In the genomic region with DNA sequence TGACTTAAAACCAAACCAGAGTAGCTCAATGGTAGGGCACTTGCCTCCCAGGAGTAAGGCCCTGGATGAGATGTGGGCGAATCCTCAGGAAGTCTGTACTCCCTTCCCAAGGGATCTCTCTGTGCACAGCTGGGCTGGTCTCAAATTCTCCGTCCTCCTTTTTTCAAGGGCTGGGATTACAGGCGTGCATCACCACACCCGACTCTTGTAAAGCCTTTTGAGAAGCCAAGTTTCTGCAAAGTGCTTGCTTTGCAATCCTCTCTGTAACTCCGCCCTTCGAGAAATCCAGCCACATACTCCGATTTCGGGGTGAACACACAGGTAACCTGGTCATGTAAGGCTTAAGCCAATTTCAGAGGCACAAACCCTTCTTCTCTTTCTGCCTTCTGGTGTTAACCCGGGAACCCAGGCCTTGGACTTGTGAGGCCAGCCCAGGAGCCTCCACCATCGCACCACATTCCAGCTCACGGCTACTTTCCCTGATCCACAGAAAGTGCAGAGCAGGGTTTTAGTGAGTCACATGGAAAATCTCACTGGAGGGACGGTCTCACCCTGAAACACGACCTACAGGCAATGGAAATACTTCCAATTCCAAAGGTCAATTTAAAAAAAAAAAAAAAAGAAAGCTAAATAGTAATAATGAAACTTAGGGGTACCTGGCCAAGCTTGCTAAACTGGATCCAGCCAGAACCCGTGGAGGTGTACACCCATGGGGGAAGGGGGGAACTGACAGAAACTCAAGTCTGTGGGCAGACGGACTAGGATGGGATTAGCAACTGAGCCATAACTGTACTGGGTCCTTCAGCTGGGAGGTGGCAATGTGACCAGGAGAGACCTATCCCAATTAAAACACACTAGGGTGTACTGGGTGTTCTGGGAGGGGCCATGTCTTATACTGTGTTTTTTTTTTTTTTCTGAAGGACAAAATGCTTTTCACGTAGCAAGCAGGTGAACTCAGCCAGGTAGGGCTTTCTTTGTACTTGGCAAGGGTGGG, we compare ENCODE assay signal across 9 mouse cellular contexts. TPM values are rescaled to one million over a fixed set of nuclear protein-coding genes. Genes with fewer than 3 reads are reported as not detected.
DNase-seq lines count a peak whose midpoint lies in the region; ATAC-seq and TF ChIP-seq lines count a peak whose summit lies in the region.
"Had no signal": no experiment of that assay in that cellular context is flagged by ENCODE, and none has a peak within 500 bp of the region (broad histone marks: within the 10 kb centered on the region; RNA-seq: fewer than 3 reads in every experiment).

No protein-coding gene starts in this region.

- no peak overlapping the region for H3K4me2 ChIP-seq in embryonic facial prominence, embryonic 14.5 days (ENCODE audit: low read depth, low read length)
- H3K4me2 ChIP-seq in stomach, postnatal 0 days (replicated peaks; ENCODE audit: low read depth): peak overlapping the region; percentile 31

- peak overlapping the region; percentile 70 for H3K27ac ChIP-seq in embryonic facial prominence, embryonic 14.5 days (replicated peaks; ENCODE audit: low read depth, low read length)
- H3K27ac ChIP-seq in stomach, postnatal 0 days (replicated peaks): peak overlapping the region; percentile 87
- H3K27ac ChIP-seq in forebrain, embryonic 10.5 days: no peak overlapping the region

- DNase-seq in embryonic facial prominence, embryonic 14.5 days (ENCODE audit: low spot score): peak; percentile 72
- peak; percentile 70 to 83 for DNase-seq in lung, adult 18-20 months
- DNase-seq in stomach, postnatal 0 days (ENCODE audit: low spot score): peak; percentile 63
- no peak for DNase-seq in left cerebral cortex, adult 9 months (ENCODE audit: low spot score in 2 of 2)
- no peak for DNase-seq in forebrain, embryonic 10.5 days (ENCODE audit: extremely low spot score, low spot score)
- DNase-seq: layer of hippocampus, postnatal 36 days had no signal

- no peak for ATAC-seq in megakaryocyte, adult 5-6 weeks (ENCODE audit: poor library complexity, severe bottlenecking)
- ATAC-seq in embryonic facial prominence, embryonic 14.5 days (ENCODE audit: low read depth): peak; percentile 38
- peak; percentile 49 for ATAC-seq in stomach, postnatal 0 days (ENCODE audit: low FRiP score, low TSS enrichment)
- no peak for ATAC-seq in inflammation-experienced regulatory T-cells, adult 6 months

- no peak for TF ChIP-seq CTCF in stomach, postnatal 0 days (IDR thresholded peaks at IDR 0.05; ENCODE audit: low read depth)

- peak overlapping the region; percentile 72 for H3K4me3 ChIP-seq in megakaryocyte, embryonic 14.5 days (replicated peaks)
- H3K4me3 ChIP-seq in embryonic facial prominence, embryonic 14.5 days (ENCODE audit: low read depth, low read length): no peak overlapping the region
- H3K4me3 ChIP-seq in stomach, postnatal 0 days (ENCODE audit: low read depth, low read length): 0 out of 2 replicates have a peak overlapping the region, but pooled peaks have one; percentile 0
- no peak overlapping the region for H3K4me3 ChIP-seq in forebrain, embryonic 10.5 days

- no peaks in the 10 kb centered on the region for H3K9me3 ChIP-seq in megakaryocyte, embryonic 14.5 days
- H3K9me3 ChIP-seq in embryonic facial prominence, embryonic 14.5 days (ENCODE audit: control insufficient read depth, low read length): no peaks in the 10 kb centered on the region
- H3K9me3 ChIP-seq in stomach, postnatal 0 days (ENCODE audit: control insufficient read depth, low read length): no peaks in the 10 kb centered on the region
- no peaks in the 10 kb centered on the region for H3K9me3 ChIP-seq in forebrain, embryonic 10.5 days

- peaks cover 89% of the 10 kb centered on the region for H3K36me3 ChIP-seq in megakaryocyte, embryonic 14.5 days (replicated peaks; ENCODE audit: low read length)
- no peaks in the 10 kb centered on the region for H3K36me3 ChIP-seq in embryonic facial prominence, embryonic 14.5 days (ENCODE audit: control insufficient read depth, insufficient read depth, low read length)
- H3K36me3 ChIP-seq in stomach, postnatal 0 days (ENCODE audit: control insufficient read depth, insufficient read depth, low read length): no peaks in the 10 kb centered on the region
- no peaks in the 10 kb centered on the region for H3K36me3 ChIP-seq in forebrain, embryonic 10.5 days (replicated peaks)

- peaks cover 100% of the 10 kb centered on the region for H3K4me1 ChIP-seq in megakaryocyte, embryonic 14.5 days
- peaks cover 54% of the 10 kb centered on the region for H3K4me1 ChIP-seq in embryonic facial prominence, embryonic 14.5 days (ENCODE audit: control insufficient read depth, insufficient read depth, low read length)
- peaks cover 24% of the 10 kb centered on the region for H3K4me1 ChIP-seq in stomach, postnatal 0 days (replicated peaks; ENCODE audit: control insufficient read depth, insufficient read depth)
- peaks cover 57% of the 10 kb centered on the region for H3K4me1 ChIP-seq in forebrain, embryonic 10.5 days

- no peak for TF ChIP-seq EP300 in stomach, postnatal 0 days (optimal IDR thresholded peaks at IDR 0.05)

- H3K9ac ChIP-seq in embryonic facial prominence, embryonic 14.5 days (ENCODE audit: low read depth, low read length): no peak overlapping the region
- H3K9ac ChIP-seq in stomach, postnatal 0 days (ENCODE audit: low read length): peak overlapping the region; percentile 8; the same call in 1 of the 2 replicates

- no peaks in the 10 kb centered on the region for H3K27me3 ChIP-seq in megakaryocyte, embryonic 14.5 days (replicated peaks)
- H3K27me3 ChIP-seq in embryonic facial prominence, embryonic 14.5 days (replicated peaks; ENCODE audit: control insufficient read depth, insufficient read depth, low read length): no peaks in the 10 kb centered on the region
- no peaks in the 10 kb centered on the region for H3K27me3 ChIP-seq in stomach, postnatal 0 days (ENCODE audit: control insufficient read depth, insufficient read depth, low read length)
- H3K27me3 ChIP-seq in forebrain, embryonic 10.5 days (ENCODE audit: poor library complexity, severe bottlenecking): no peaks in the 10 kb centered on the region

- WGBS in embryonic facial prominence, embryonic 14.5 days: 60% methylated on average over 16 of the region's 16 CpGs
- 47% methylated on average over 16 of the region's 16 CpGs for WGBS in stomach, postnatal 0 days
- WGBS in forebrain, embryonic 10.5 days: 84% methylated on average over 16 of the region's 16 CpGs

RNA-seq across cellular contexts. Expression of gene Cd9, which starts 16.2 kb away (rescaled TPM):
- polyA plus RNA-seq in megakaryocyte, embryonic 14.5 days (2012; ENCODE audit: insufficient read depth, low replicate concordance): 24.2 and 52.6 TPM in 2 replicates
- total RNA-seq in megakaryocyte, adult 5-6 weeks (2015): 100 and 106 TPM in 2 replicates
- total RNA-seq in megakaryocyte, adult 5-6 weeks (2017): 65.5 and 74.0 TPM in 2 replicates
- 241 and 245 TPM in 2 replicates for polyA plus RNA-seq in embryonic facial prominence, embryonic 14.5 days (2014; fragmentation: Nextera tagmentation; extraction: Ambion mirVana)
- 487 and 500 TPM in 2 replicates for polyA plus RNA-seq in stomach, postnatal 0 days (2015; fragmentation: Nextera tagmentation; extraction: Ambion mirVana)
- 100 to 1,000 TPM; 101 to 147 (median 147) TPM for polyA plus RNA-seq in inflammation-experienced regulatory T-cells, adult 6 months (2017; shearing (Covaris generic))
- 35.3 and 38.2 TPM in 2 replicates for polyA plus RNA-seq in forebrain, embryonic 10.5 days (2016; fragmentation: Nextera tagmentation; extraction: Ambion mirVana)

Comparison
In these comparisons a context has a peak if more than half of its experiments do, and no peak if none do; other contexts are left out.
1. H3K4me3 ChIP-seq: peak in megakaryocyte, embryonic 14.5 days (single experiment) and stomach, postnatal 0 days (single experiment); none in embryonic facial prominence, embryonic 14.5 days (single experiment) and forebrain, embryonic 10.5 days (single experiment).
2. ATAC-seq: peak in embryonic facial prominence, embryonic 14.5 days (single experiment) and stomach, postnatal 0 days (single experiment); none in megakaryocyte, adult 5-6 weeks (single experiment) and inflammation-experienced regulatory T-cells, adult 6 months (single experiment).
3. DNase-seq: peak in embryonic facial prominence, embryonic 14.5 days (single experiment), lung, adult 18-20 months (2 of 2) and stomach, postnatal 0 days (single experiment); none in left cerebral cortex, adult 9 months (0 of 2) and forebrain, embryonic 10.5 days (single experiment).